Mouse (Mus musculus): ENCODE measurements around the gene Epm2aip1. TPM values are rescaled to one million over a fixed set of nuclear protein-coding genes. Genes with fewer than 3 reads are reported as not detected.
A peak's percentile ranks its signal among the peaks of the same experiment; 100 is the strongest.

The Epm2aip1 gene
- total and polyA plus RNA-seq, 3 experiments, result 9.3 to 12.2 (median 11.4) TPM

DNA sequence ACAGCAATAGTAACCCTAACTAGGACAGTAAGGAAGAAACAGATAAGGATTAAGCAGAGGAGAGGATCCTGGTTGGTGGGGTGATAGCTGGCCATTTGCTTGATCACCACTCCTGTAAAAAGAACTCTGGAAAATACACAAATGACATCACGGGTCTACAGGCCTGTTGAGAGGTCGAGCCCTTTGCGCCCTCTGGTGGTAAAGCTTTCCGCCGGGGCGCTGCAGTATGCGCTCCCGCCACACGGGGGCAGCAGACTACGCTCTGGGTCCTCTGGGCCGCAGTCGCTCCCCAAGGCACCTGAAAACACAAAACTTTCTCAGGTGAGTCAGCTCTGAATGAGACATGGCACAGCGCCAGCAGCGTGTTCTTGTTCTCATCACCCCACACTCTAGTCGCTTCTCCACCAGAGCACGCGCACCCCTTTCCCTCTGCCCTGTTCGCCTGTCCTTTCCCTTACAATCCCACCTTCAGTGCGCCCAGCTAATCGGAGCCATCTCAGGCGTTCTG is 18.2 kb downstream of the Epm2aip1 start:
- Histone ChIP-seq H3K9me3 (replicated peaks; ENCODE audit: low read length) (no peaks in the 10 kb centered on the region), H3K27ac (ENCODE audit: insufficient read depth, low read depth) (no peak overlapping the region), H3K9ac (ENCODE audit: insufficient read depth, low read depth) (0 out of 2 replicates have a peak overlapping the region, but pooled peaks have one; percentile 36), H3K4me3 (replicated peaks in 1 of 3; ENCODE audit: low read depth in 2 of 3, low read length in 2 of 3, poor library complexity in 1 of 3) (no peak overlapping the region), H3K36me3 (replicated peaks in 1 of 2; ENCODE audit: control insufficient read depth in 1 of 2, insufficient read depth in 1 of 2, low read length in 1 of 2) (no peaks in the 10 kb centered on the region), H3K4me1 (ENCODE audit: control insufficient read depth in 1 of 2, insufficient read depth in 2 of 2) (peaks cover 7 to 12% of the 10 kb centered on the region in 2 experiments), H3K79me2 (replicated peaks; ENCODE audit: control insufficient read depth, extremely low read depth, insufficient read depth, poor library complexity, severe bottlenecking) (no peaks in the 10 kb centered on the region), H3K27me3 (replicated peaks) (no peaks in the 10 kb centered on the region), H3K4me2 (ENCODE audit: insufficient read depth, low read depth, poor library complexity, severe bottlenecking) (peak overlapping the region; percentile 57)
- dilution Hi-C loops (cut with MboI; ENCODE audit: extremely low pct_ligation_motif_present, extremely low pct_unique_long_range_greater_than_20kb, low sequenced_read_pairs) (no loop called here), in situ Hi-C loops (cut with MboI; ENCODE audit: low pct_ligation_motif_present, low pct_unique_long_range_greater_than_20kb, low sequenced_read_pairs) (no loop called here)
- DNase-seq (ENCODE audit: extremely low read depth), result peak; percentile 85
- TF ChIP-seq MAZ (IDR thresholded peaks at IDR 0.05; ENCODE audit: low read depth, low read length) (0 out of 2 replicates have a peak, but pooled peaks have one; percentile 55), RAD21 (IDR thresholded peaks at IDR 0.05; ENCODE audit: low read depth, low read length) (peak; percentile 63), JUN (IDR thresholded peaks at IDR 0.05; ENCODE audit: insufficient read depth, low read depth, low read length) (peak; percentile 43; the same call in 1 of the 2 replicates), POLR2AphosphoS2 (IDR thresholded peaks at IDR 0.05; ENCODE audit: low read depth, low read length) (no peak), SIN3A (IDR thresholded peaks at IDR 0.05; ENCODE audit: low read length) (no peak), E2F4 (IDR thresholded peaks at IDR 0.05; ENCODE audit: insufficient replicate concordance, low read depth, low read length) (no peak), MEF2A (IDR thresholded peaks at IDR 0.05; ENCODE audit: borderline replicate concordance, low read depth, low read length) (no peak), MYC (IDR thresholded peaks at IDR 0.05; ENCODE audit: low read depth, low read length) (no peak), HCFC1 (IDR thresholded peaks at IDR 0.05; ENCODE audit: low read depth, low read length) (peak; percentile 42), TBP (conservative IDR thresholded peaks at IDR 0.05; ENCODE audit: low read depth, low read length) (peak; percentile 75), SMC3 (IDR thresholded peaks at IDR 0.05; ENCODE audit: low read depth, low read length) (peak; percentile 82), ZNF384 (IDR thresholded peaks at IDR 0.05; ENCODE audit: low read depth, low read length) (no peak), CHD2 (IDR thresholded peaks at IDR 0.05; ENCODE audit: low read length) (peak; percentile 3; the same call in 1 of the 2 replicates), ELF1 (IDR thresholded peaks at IDR 0.05; ENCODE audit: low read depth, low read length) (no peak), RCOR1 (conservative IDR thresholded peaks at IDR 0.05; ENCODE audit: low read depth, low read length) (no peak), ETS1 (conservative IDR thresholded peaks at IDR 0.05; ENCODE audit: low read depth, low read length) (0 out of 2 replicates have a peak, but pooled peaks have one; percentile 12), POLR2A (IDR thresholded peaks at IDR 0.05; ENCODE audit: low read depth, low read length) (peak; percentile 66; the same call in 1 of the 2 replicates), MXI1 (IDR thresholded peaks at IDR 0.05; ENCODE audit: low read depth, low read length) (no peak), NELFE (IDR thresholded peaks at IDR 0.05; ENCODE audit: low read depth, low read length) (peak; percentile 95; the same call in 1 of the 2 replicates), ZMIZ1 (IDR thresholded peaks at IDR 0.05; ENCODE audit: low read depth, low read length) (0 out of 2 replicates have a peak, but pooled peaks have one; percentile 12), BHLHE40 (IDR thresholded peaks at IDR 0.05; ENCODE audit: low read depth, low read length) (0 out of 2 replicates have a peak, but pooled peaks have one; percentile 27), EP300 (IDR thresholded peaks at IDR 0.05; ENCODE audit: low read length) (0 out of 2 replicates have a peak, but pooled peaks have one; percentile 15), IRF4 (IDR thresholded peaks at IDR 0.05; ENCODE audit: low read depth, low read length) (peak; percentile 8; the same call in 1 of the 2 replicates), KAT2A (IDR thresholded peaks at IDR 0.05; ENCODE audit: insufficient replicate concordance, low read length) (no peak), MAX (IDR thresholded peaks at IDR 0.05; ENCODE audit: low read length) (0 out of 2 replicates have a peak, but pooled peaks have one; percentile 11), CTCF (conservative IDR thresholded peaks at IDR 0.05 in 1 of 2, IDR thresholded peaks at IDR 0.05 in 1 of 2; ENCODE audit: low read depth in 2 of 2, low read length in 2 of 2) (peak; percentile 99 to 100), JUND (conservative IDR thresholded peaks at IDR 0.05; ENCODE audit: low read depth, low read length) (peak; percentile 20; the same call in 1 of the 2 replicates)
